Mouse (Mus musculus): ENCODE results near the gene Lxn.

GRCm38 (mm10) chr3:67479806-67480205 is 16.1 kb upstream of the Lxn start:
- TF ChIP-seq CTCF (IDR thresholded peaks at IDR 0.05; ENCODE audit: low read depth, low read length): no peak
- TF ChIP-seq TAL1 (conservative IDR thresholded peaks at IDR 0.05; ENCODE audit: low read depth, low read length): no peak
